Mouse (Mus musculus) megakaryocyte, embryonic 14.5 days (primary cell): ENCODE measurements around the gene Cerkl.

Experiments used
- FLI1 ChIP-seq: IDR thresholded peaks from 2 replicates; pipeline ENCODE4 v1.6.1; 2012; ENCODE audit warnings: low read length, inconsistent platforms, mixed read lengths
- GATA1 ChIP-seq: IDR thresholded peaks from 3 replicates; pipeline ENCODE4 v1.6.1; 2012; ENCODE audit warnings: mixed read lengths, low read length, inconsistent platforms, borderline replicate concordance

DNA sequence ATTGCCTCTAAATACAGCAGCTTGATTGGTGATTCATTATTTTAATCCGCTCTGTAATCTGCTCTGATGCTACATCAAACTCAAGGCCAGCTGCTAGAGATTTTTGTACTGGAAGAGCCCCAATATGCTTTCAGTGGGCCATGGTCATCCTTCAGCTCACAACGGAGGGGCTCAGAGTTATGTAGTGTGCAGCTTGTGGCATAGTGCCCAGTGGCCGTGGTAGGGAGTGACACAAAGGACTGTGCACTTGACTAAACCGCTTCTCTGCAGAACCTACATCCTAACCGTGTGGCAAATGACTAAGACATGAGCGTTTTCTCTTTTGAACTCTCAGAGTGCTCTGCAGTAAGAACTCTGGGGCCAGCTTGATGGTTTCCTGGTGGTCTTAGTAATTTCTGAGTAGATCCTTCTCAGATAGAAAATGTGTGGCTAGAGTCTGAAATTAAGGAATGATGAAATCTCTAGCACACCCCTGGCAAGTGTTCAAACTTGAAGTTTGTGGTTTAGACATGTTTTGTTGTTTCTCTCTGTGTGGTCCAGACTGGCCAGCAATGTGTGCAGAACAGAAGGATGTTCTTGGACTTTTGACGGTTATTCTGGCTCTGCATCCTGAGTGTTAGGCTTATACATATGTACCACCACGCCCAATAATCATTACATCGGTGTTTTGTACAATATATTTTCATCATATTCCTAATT lies 140.3 kb downstream of the Cerkl start:
- no peak for TF ChIP-seq GATA1
- no peak for TF ChIP-seq FLI1
